Mouse (Mus musculus): Measurements from ENCODE around the gene 2310022A10Rik.

GRCm38 (mm10) chr7:27514961-27515360 is 38.1 kb upstream of the 2310022A10Rik start:
- TF ChIP-seq POLR2A (IDR thresholded peaks at IDR 0.05; ENCODE audit: low read depth, low read length), result no peak
- TF ChIP-seq CTCF (IDR thresholded peaks at IDR 0.05; ENCODE audit: borderline replicate concordance, insufficient read depth, low read length), result no peak

Measured in embryonic fibroblast, embryonic 13.5 days (primary cell).